Mouse (Mus musculus): Measurements from ENCODE around the gene Prkacb. TPM values are rescaled to one million over a fixed set of nuclear protein-coding genes. Genes with fewer than 3 reads are reported as not detected.
"Not testable (repeated sequence)": the region's sequence is repeated elsewhere in the genome, so short reads cannot be mapped to it uniquely, and the experiment has no call there.

Gene Prkacb
- total RNA-seq, 2 experiments from 2014 or later = 93.2 to 107 TPM

- DNase-seq = no peak
These were observed 33.9 kb downstream of the Prkacb start for GRCm38 (mm10) chr3:146778913-146779312.

GRCm38 (mm10) chr3:146778451-146778850 is 34.3 kb downstream of the Prkacb start:
- no peak for DNase-seq

GRCm38 (mm10) chr3:146776711-146777110 is 36.1 kb downstream of the Prkacb start:
- DNase-seq = no peak

GRCm38 (mm10) chr3:146770853-146771252 is 41.9 kb downstream of the Prkacb start:
- no peak for DNase-seq

GRCm38 (mm10) chr3:146769940-146770659 is 42.7 kb downstream of the Prkacb start:
- DNase-seq = no peak

GRCm38 (mm10) chr3:146769569-146769939 is 43.2 kb downstream of the Prkacb start:
- no peak for DNase-seq

- DNase-seq = no peak
These were observed 43.9 kb downstream of the Prkacb start for GRCm38 (mm10) chr3:146768921-146769320.

GRCm38 (mm10) chr3:146768360-146768759 is 44.4 kb downstream of the Prkacb start:
- no peak for DNase-seq

- DNase-seq = no peak
These were observed 46.0 kb downstream of the Prkacb start for GRCm38 (mm10) chr3:146766701-146767181.

GRCm38 (mm10) chr3:146766071-146766605 is 46.7 kb downstream of the Prkacb start:
- DNase-seq = no peak

GRCm38 (mm10) chr3:146764871-146765529 is 47.8 kb downstream of the Prkacb start:
- no peak for DNase-seq

- DNase-seq = not testable (repeated sequence)
These were observed 49.7 kb downstream of the Prkacb start for GRCm38 (mm10) chr3:146763054-146763453.

- no peak for DNase-seq
These were observed 51.5 kb downstream of the Prkacb start for GRCm38 (mm10) chr3:146761276-146761675.

- no peak for DNase-seq
These were observed 54.5 kb downstream of the Prkacb start for GRCm38 (mm10) chr3:146757970-146758960.

- DNase-seq = no peak
These were observed 58.5 kb downstream of the Prkacb start for GRCm38 (mm10) chr3:146754270-146754669.

- no peak for DNase-seq
These were observed 71.1 kb downstream of the Prkacb start for GRCm38 (mm10) chr3:146741564-146742202.

- no peak for DNase-seq
These were observed 71.6 kb downstream of the Prkacb start for GRCm38 (mm10) chr3:146741158-146741557.

- DNase-seq = not testable (repeated sequence)
These were observed 76.6 kb downstream of the Prkacb start for GRCm38 (mm10) chr3:146736186-146736585.

GRCm38 (mm10) chr3:146735657-146736056 is 77.1 kb downstream of the Prkacb start:
- no peak for DNase-seq

GRCm38 (mm10) chr3:146734907-146735629 is 77.7 kb downstream of the Prkacb start:
- DNase-seq = no peak

GRCm38 (mm10) chr3:146731499-146731898 is 81.3 kb downstream of the Prkacb start:
- no peak for DNase-seq
